Comparison of ENCODE assay signal across 8 mouse cellular contexts in genomic region chrX:38250352-38250950, GRCm38 (mm10). TPM values are rescaled to one million over a fixed set of nuclear protein-coding genes. Genes with fewer than 3 reads are reported as not detected.
DNase-seq lines count a peak whose midpoint lies in the region; ATAC-seq and TF ChIP-seq lines count a peak whose summit lies in the region.

No protein-coding gene starts in this region.

- peak overlapping the region; percentile 68 for H3K4me2 ChIP-seq in forebrain, embryonic 12.5 days
- H3K4me2 ChIP-seq in intestine, postnatal 0 days (replicated peaks; ENCODE audit: low read depth) = peak overlapping the region; percentile 69

- H3K27ac ChIP-seq in forebrain, embryonic 12.5 days = no peak overlapping the region
- no peak overlapping the region for H3K27ac ChIP-seq in intestine, postnatal 0 days (ENCODE audit: low read depth, low read length)

- 0 out of 2 replicates have a peak, but pooled peaks cover 3% of the 10 kb centered on the region for H3K4me1 ChIP-seq in forebrain, embryonic 12.5 days
- no peaks in the 10 kb centered on the region for H3K4me1 ChIP-seq in intestine, postnatal 0 days (replicated peaks; ENCODE audit: control insufficient read depth, insufficient read depth, low read length)

- H3K4me3 ChIP-seq in forebrain, embryonic 12.5 days (replicated peaks) = peak overlapping the region; percentile 39
- peak overlapping the region; percentile 39 for H3K4me3 ChIP-seq in intestine, postnatal 0 days (ENCODE audit: low read depth, low read length)

- 22% methylated on average over 18 of the region's 18 CpGs for WGBS in forebrain, embryonic 12.5 days
- 25% methylated on average over 18 of the region's 18 CpGs for WGBS in intestine, postnatal 0 days

- no peak overlapping the region for H3K9ac ChIP-seq in forebrain, embryonic 12.5 days
- H3K9ac ChIP-seq in intestine, postnatal 0 days (ENCODE audit: low read depth, low read length) = no peak overlapping the region

- peaks cover 21% of the 10 kb centered on the region; the same call in 1 of the 2 replicates for H3K27me3 ChIP-seq in forebrain, embryonic 12.5 days
- H3K27me3 ChIP-seq in intestine, postnatal 0 days (replicated peaks; ENCODE audit: control insufficient read depth, insufficient read depth, low read length) = 0 out of 2 replicates have a peak, but pooled peaks cover 3% of the 10 kb centered on the region

- TF ChIP-seq CTCF in intestine, postnatal 0 days (IDR thresholded peaks at IDR 0.05; ENCODE audit: low read depth) = peak; percentile 33; the same call in 1 of the 2 replicates

- H3K9me3 ChIP-seq in forebrain, embryonic 12.5 days = no peaks in the 10 kb centered on the region
- no peaks in the 10 kb centered on the region for H3K9me3 ChIP-seq in intestine, postnatal 0 days (ENCODE audit: control insufficient read depth)

- ATAC-seq in forebrain, embryonic 12.5 days (ENCODE audit: low FRiP score) = peak; percentile 9; the same call in 1 of the 2 replicates
- no peak for ATAC-seq in intestine, postnatal 0 days

- no peaks in the 10 kb centered on the region for H3K36me3 ChIP-seq in forebrain, embryonic 12.5 days (replicated peaks)
- H3K36me3 ChIP-seq in intestine, postnatal 0 days (ENCODE audit: control insufficient read depth, insufficient read depth) = no peaks in the 10 kb centered on the region

- DNase-seq in kidney, adult 9 months = peak; percentile 3
- DNase-seq in kidney, adult 18-20 months = no peak
- DNase-seq in adrenal gland, postnatal 25 days = peak; percentile 18
- DNase-seq in lung, postnatal 10 days = peak; percentile 15
- DNase-seq in right cerebral cortex, postnatal 14 days = peak; percentile 27
- DNase-seq in gastrocnemius, postnatal 25 days = no peak

RNA-seq across cellular contexts. Expression of gene Tmem255a, which starts 1.8 kb away (rescaled TPM):
- 12.8 and 13.1 TPM in 2 replicates for total RNA-seq in adrenal gland, postnatal 25 days (2021)
- 15.2 and 18.0 TPM in 2 replicates for polyA plus RNA-seq in forebrain, embryonic 12.5 days (2016; fragmentation: Nextera tagmentation; extraction: Ambion mirVana)
- polyA plus RNA-seq in intestine, postnatal 0 days (2015; fragmentation: Nextera tagmentation; extraction: Ambion mirVana) = 7.6 and 8.7 TPM in 2 replicates
- total RNA-seq in gastrocnemius, postnatal 25 days (2021) = under 1 TPM; 0.49 to 0.75 TPM

Comparison
In these comparisons a context has a peak if more than half of its experiments do, and no peak if none do; other contexts are left out.
1. DNase-seq: peak in kidney, adult 9 months (single experiment), adrenal gland, postnatal 25 days (single experiment), lung, postnatal 10 days (single experiment) and right cerebral cortex, postnatal 14 days (single experiment); none in kidney, adult 18-20 months (single experiment) and gastrocnemius, postnatal 25 days (single experiment).